20 mouse cellular contexts compared by ENCODE assay signal in the genomic region with DNA sequence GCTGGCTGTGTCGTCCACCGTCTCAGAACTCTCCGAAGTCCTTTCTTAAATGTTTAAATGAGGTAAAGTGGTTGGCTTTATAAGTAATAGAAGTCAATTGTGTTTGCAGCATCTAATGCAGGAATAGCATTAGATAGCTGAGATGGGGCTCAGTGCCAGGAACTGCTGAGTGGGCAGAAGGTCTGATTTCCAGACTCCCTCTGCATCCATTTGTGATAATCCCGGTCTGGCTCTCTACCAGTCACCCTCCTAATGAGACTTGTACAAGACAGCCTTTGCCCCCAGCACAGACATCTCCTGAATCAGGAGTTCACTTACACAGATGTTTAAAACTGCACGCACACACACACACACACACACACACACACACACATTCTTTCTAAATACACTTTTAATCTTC.
DNase-seq lines count a peak whose midpoint lies in the region; ATAC-seq and TF ChIP-seq lines count a peak whose summit lies in the region.
"Had no signal": no experiment of that assay in that cellular context is flagged by ENCODE, and none has a peak within 500 bp of the region (broad histone marks: within the 10 kb centered on the region; RNA-seq: fewer than 3 reads in every experiment).

No protein-coding gene starts in this region.

- no peak overlapping the region for H3K9ac ChIP-seq in embryonic facial prominence, embryonic 14.5 days (ENCODE audit: low read depth, low read length)
- H3K9ac ChIP-seq in hindbrain, postnatal 0 days (replicated peaks; ENCODE audit: low read length), result no peak overlapping the region
- H3K9ac ChIP-seq in midbrain, embryonic 14.5 days (replicated peaks; ENCODE audit: low read length), result no peak overlapping the region
- no peak overlapping the region for H3K9ac ChIP-seq in midbrain, embryonic 16.5 days (ENCODE audit: low read depth, low read length)
- H3K9ac ChIP-seq: liver, embryonic 14.5 days; neural tube, embryonic 15.5 days; stomach, embryonic 15.5 days had no signal

- no peak overlapping the region for H3K4me2 ChIP-seq in embryonic facial prominence, embryonic 14.5 days (ENCODE audit: low read depth, low read length)
- no peak overlapping the region for H3K4me2 ChIP-seq in hindbrain, postnatal 0 days (ENCODE audit: low read depth, low read length)
- no peak overlapping the region for H3K4me2 ChIP-seq in midbrain, embryonic 14.5 days (ENCODE audit: low read length)
- H3K4me2 ChIP-seq in midbrain, embryonic 16.5 days (ENCODE audit: low read length), result no peak overlapping the region
- H3K4me2 ChIP-seq: neural tube, embryonic 15.5 days; stomach, embryonic 15.5 days had no signal

- ATAC-seq in embryonic facial prominence, embryonic 14.5 days (ENCODE audit: low read depth), result no peak
- no peak for ATAC-seq in hindbrain, postnatal 0 days
- no peak for ATAC-seq in midbrain, embryonic 14.5 days (ENCODE audit: low FRiP score, low TSS enrichment)
- no peak for ATAC-seq in midbrain, embryonic 16.5 days
- no peak for ATAC-seq in megakaryocyte progenitor cell, adult 5-6 weeks (replicated peaks; ENCODE audit: poor library complexity)
- ATAC-seq: lung, postnatal 0 days had no signal

- no peaks in the 10 kb centered on the region for H3K4me1 ChIP-seq in embryonic facial prominence, embryonic 14.5 days (ENCODE audit: control insufficient read depth, insufficient read depth, low read length)
- H3K4me1 ChIP-seq in embryonic facial prominence, embryonic 10.5 days, result peaks cover 9% of the 10 kb centered on the region; the same call in 1 of the 2 replicates
- peaks cover 10% of the 10 kb centered on the region for H3K4me1 ChIP-seq in hindbrain, postnatal 0 days (ENCODE audit: insufficient read depth, low read length)
- peaks cover 16% of the 10 kb centered on the region for H3K4me1 ChIP-seq in hindbrain, embryonic 10.5 days (replicated peaks)
- H3K4me1 ChIP-seq in midbrain, embryonic 14.5 days (ENCODE audit: control insufficient read depth, insufficient read depth, low read length), result 0 out of 2 replicates have a peak, but pooled peaks cover 4% of the 10 kb centered on the region
- H3K4me1 ChIP-seq in midbrain, embryonic 16.5 days (ENCODE audit: control insufficient read depth, insufficient read depth, low read length), result peaks cover 3% of the 10 kb centered on the region; the same call in 1 of the 2 replicates
- H3K4me1 ChIP-seq: megakaryocyte, embryonic 14.5 days had no signal

- no peaks in the 10 kb centered on the region for H3K36me3 ChIP-seq in embryonic facial prominence, embryonic 14.5 days (ENCODE audit: control insufficient read depth, insufficient read depth, low read length)
- H3K36me3 ChIP-seq in embryonic facial prominence, embryonic 10.5 days (replicated peaks), result no peaks in the 10 kb centered on the region
- H3K36me3 ChIP-seq in hindbrain, postnatal 0 days (ENCODE audit: insufficient read depth, low read length), result no peaks in the 10 kb centered on the region
- H3K36me3 ChIP-seq in hindbrain, embryonic 10.5 days, result no peaks in the 10 kb centered on the region
- H3K36me3 ChIP-seq in midbrain, embryonic 14.5 days (ENCODE audit: control insufficient read depth, insufficient read depth, low read length), result no peaks in the 10 kb centered on the region
- no peaks in the 10 kb centered on the region for H3K36me3 ChIP-seq in midbrain, embryonic 16.5 days (ENCODE audit: control insufficient read depth, insufficient read depth, low read length)
- H3K36me3 ChIP-seq: neural tube, embryonic 15.5 days; stomach, embryonic 15.5 days had no signal

- TF ChIP-seq CTCF in hindbrain, postnatal 0 days (IDR thresholded peaks at IDR 0.05; ENCODE audit: low read depth), result no peak

- 75% methylated on average over 5 of the region's 5 CpGs for WGBS in embryonic facial prominence, embryonic 14.5 days
- 82% methylated on average over 5 of the region's 5 CpGs for WGBS in embryonic facial prominence, embryonic 10.5 days
- 45% methylated on average over 5 of the region's 5 CpGs for WGBS in hindbrain, postnatal 0 days
- 71% methylated on average over 5 of the region's 5 CpGs for WGBS in hindbrain, embryonic 10.5 days
- 64% methylated on average over 5 of the region's 5 CpGs for WGBS in midbrain, embryonic 14.5 days
- 64% methylated on average over 5 of the region's 5 CpGs for WGBS in midbrain, embryonic 16.5 days

- H3K9me3 ChIP-seq in embryonic facial prominence, embryonic 14.5 days (ENCODE audit: control insufficient read depth, low read length), result no peaks in the 10 kb centered on the region
- no peaks in the 10 kb centered on the region for H3K9me3 ChIP-seq in embryonic facial prominence, embryonic 10.5 days
- H3K9me3 ChIP-seq in hindbrain, postnatal 0 days (ENCODE audit: low read length), result no peaks in the 10 kb centered on the region
- no peaks in the 10 kb centered on the region for H3K9me3 ChIP-seq in hindbrain, embryonic 10.5 days
- no peaks in the 10 kb centered on the region for H3K9me3 ChIP-seq in midbrain, embryonic 14.5 days (ENCODE audit: control insufficient read depth, low read length)
- H3K9me3 ChIP-seq in midbrain, embryonic 16.5 days (replicated peaks; ENCODE audit: control insufficient read depth, low read length, poor library complexity, severe bottlenecking), result no peaks in the 10 kb centered on the region
- H3K9me3 ChIP-seq: neural tube, embryonic 15.5 days; stomach, embryonic 15.5 days had no signal

- H3K27ac ChIP-seq in embryonic facial prominence, embryonic 14.5 days (replicated peaks; ENCODE audit: low read depth, low read length), result no peak overlapping the region
- no peak overlapping the region for H3K27ac ChIP-seq in embryonic facial prominence, embryonic 10.5 days (replicated peaks)
- no peak overlapping the region for H3K27ac ChIP-seq in hindbrain, postnatal 0 days
- H3K27ac ChIP-seq in hindbrain, embryonic 10.5 days, result no peak overlapping the region
- no peak overlapping the region for H3K27ac ChIP-seq in midbrain, embryonic 14.5 days (replicated peaks; ENCODE audit: low read depth, low read length)
- H3K27ac ChIP-seq in midbrain, embryonic 16.5 days (ENCODE audit: low read length), result no peak overlapping the region
- H3K27ac ChIP-seq: liver, embryonic 14.5 days; neural tube, embryonic 15.5 days; stomach, embryonic 15.5 days had no signal

- H3K4me3 ChIP-seq in embryonic facial prominence, embryonic 14.5 days (ENCODE audit: low read depth, low read length), result no peak overlapping the region
- H3K4me3 ChIP-seq in embryonic facial prominence, embryonic 10.5 days, result no peak overlapping the region
- H3K4me3 ChIP-seq in hindbrain, postnatal 0 days (ENCODE audit: low read length), result no peak overlapping the region
- no peak overlapping the region for H3K4me3 ChIP-seq in hindbrain, embryonic 10.5 days
- H3K4me3 ChIP-seq in midbrain, embryonic 14.5 days (replicated peaks; ENCODE audit: low read depth, low read length), result no peak overlapping the region
- no peak overlapping the region for H3K4me3 ChIP-seq in midbrain, embryonic 16.5 days (ENCODE audit: low read depth, low read length)
- H3K4me3 ChIP-seq: erythroblast, embryonic 14.5 days; megakaryocyte, embryonic 14.5 days; myocyte; neural tube, embryonic 15.5 days; stomach, embryonic 15.5 days had no signal

- peak; percentile 25 for DNase-seq in embryonic facial prominence, embryonic 14.5 days (ENCODE audit: low spot score)
- DNase-seq in embryonic facial prominence, embryonic 10.5 days (ENCODE audit: low spot score), result no peak
- DNase-seq in hindbrain, postnatal 0 days (ENCODE audit: low spot score), result peak; percentile 73
- no peak for DNase-seq in hindbrain, embryonic 10.5 days (ENCODE audit: low spot score)
- DNase-seq in midbrain, embryonic 14.5 days, result peak; percentile 49
- DNase-seq in layer of hippocampus, postnatal 36 days, result peak; percentile 5 to 15
- DNase-seq: adrenal gland, adult 8-10 months; B cell, adult 2 months; gastrocnemius, postnatal 14 days; kidney, adult 2 months; kidney, postnatal 14 days had no signal

- no peaks in the 10 kb centered on the region for H3K27me3 ChIP-seq in embryonic facial prominence, embryonic 14.5 days (replicated peaks; ENCODE audit: control insufficient read depth, insufficient read depth, low read length)
- H3K27me3 ChIP-seq in embryonic facial prominence, embryonic 10.5 days (replicated peaks; ENCODE audit: low read depth, poor library complexity, severe bottlenecking), result no peaks in the 10 kb centered on the region
- no peaks in the 10 kb centered on the region for H3K27me3 ChIP-seq in hindbrain, postnatal 0 days (ENCODE audit: insufficient read depth, low read length)
- H3K27me3 ChIP-seq in hindbrain, embryonic 10.5 days (ENCODE audit: insufficient read depth, poor library complexity, severe bottlenecking), result 0 out of 2 replicates have a peak, but pooled peaks cover 2% of the 10 kb centered on the region
- no peaks in the 10 kb centered on the region for H3K27me3 ChIP-seq in midbrain, embryonic 14.5 days (ENCODE audit: control insufficient read depth, insufficient read depth, low read length)
- H3K27me3 ChIP-seq in midbrain, embryonic 16.5 days (ENCODE audit: control insufficient read depth, insufficient read depth, low read depth, low read length), result no peaks in the 10 kb centered on the region
- H3K27me3 ChIP-seq: megakaryocyte, embryonic 14.5 days; neural tube, embryonic 15.5 days; stomach, embryonic 15.5 days had no signal

Comparison
In these comparisons a context has a peak if more than half of its experiments do, and no peak if none do; other contexts are left out.
1. DNase-seq: peak in embryonic facial prominence, embryonic 14.5 days (single experiment), hindbrain, postnatal 0 days (single experiment), midbrain, embryonic 14.5 days (single experiment) and layer of hippocampus, postnatal 36 days (2 of 2); none in embryonic facial prominence, embryonic 10.5 days (single experiment) and hindbrain, embryonic 10.5 days (single experiment).